In genomic region chr6:97740851-97741201, GRCm38 (mm10) we compare ENCODE assay signal across 10 mouse cellular contexts.
DNase-seq lines count a peak whose midpoint lies in the region; ATAC-seq and TF ChIP-seq lines count a peak whose summit lies in the region.
"Had no signal": no experiment of that assay in that cellular context is flagged by ENCODE, and none has a peak within 500 bp of the region (broad histone marks: within the 10 kb centered on the region; RNA-seq: fewer than 3 reads in every experiment).

No protein-coding gene starts in this region.

- H3K36me3 ChIP-seq in kidney, postnatal 0 days (ENCODE audit: insufficient read depth, low read length), result no peaks in the 10 kb centered on the region
- H3K36me3 ChIP-seq in kidney, embryonic 14.5 days (ENCODE audit: control insufficient read depth, insufficient read depth, low read length), result no peaks in the 10 kb centered on the region
- H3K36me3 ChIP-seq in limb, embryonic 11.5 days (ENCODE audit: control insufficient read depth, insufficient read depth, low read length), result no peaks in the 10 kb centered on the region
- no peaks in the 10 kb centered on the region for H3K36me3 ChIP-seq in neural tube, embryonic 12.5 days
- H3K36me3 ChIP-seq: heart, embryonic 10.5 days; liver, embryonic 13.5 days had no signal

- WGBS in kidney, postnatal 0 days, result 47% methylated on average over 11 of the region's 11 CpGs
- WGBS in kidney, embryonic 14.5 days, result 64% methylated on average over 11 of the region's 11 CpGs
- WGBS in limb, embryonic 11.5 days, result 21% methylated on average over 11 of the region's 11 CpGs
- WGBS in neural tube, embryonic 12.5 days, result 49% methylated on average over 11 of the region's 11 CpGs

- H3K27ac ChIP-seq in kidney, postnatal 0 days, result no peak overlapping the region
- no peak overlapping the region for H3K27ac ChIP-seq in kidney, embryonic 14.5 days (ENCODE audit: low read depth, low read length)
- H3K27ac ChIP-seq in limb, embryonic 11.5 days (replicated peaks; ENCODE audit: low read depth, low read length), result no peak overlapping the region
- H3K27ac ChIP-seq in neural tube, embryonic 12.5 days, result no peak overlapping the region
- H3K27ac ChIP-seq: heart, embryonic 10.5 days; liver, embryonic 13.5 days had no signal

- no peak for ATAC-seq in kidney, postnatal 0 days (replicated peaks; ENCODE audit: low FRiP score, low read depth)
- ATAC-seq in kidney, embryonic 14.5 days (ENCODE audit: low FRiP score, low TSS enrichment), result no peak
- ATAC-seq in limb, embryonic 11.5 days (ENCODE audit: insufficient number of reproducible peaks, low FRiP score, low TSS enrichment, low read depth), result no peak
- ATAC-seq in neural tube, embryonic 12.5 days (ENCODE audit: low FRiP score, low read depth), result no peak
- ATAC-seq in CD4-positive, CD25-positive, alpha-beta regulatory T cell, adult 4 months, result no peak
- ATAC-seq in cerebellum, adult (ENCODE audit: insufficient number of reproducible peaks, low FRiP score, low TSS enrichment), result no peak

- H3K4me1 ChIP-seq in kidney, postnatal 0 days (replicated peaks; ENCODE audit: insufficient read depth, low read length), result no peaks in the 10 kb centered on the region
- H3K4me1 ChIP-seq in kidney, embryonic 14.5 days (ENCODE audit: control insufficient read depth, insufficient read depth, low read length), result no peaks in the 10 kb centered on the region
- no peaks in the 10 kb centered on the region for H3K4me1 ChIP-seq in limb, embryonic 11.5 days (ENCODE audit: control insufficient read depth, insufficient read depth, low read length)
- peaks cover 3% of the 10 kb centered on the region; the same call in 1 of the 2 replicates for H3K4me1 ChIP-seq in neural tube, embryonic 12.5 days
- H3K4me1 ChIP-seq: heart, embryonic 10.5 days; liver, embryonic 13.5 days had no signal

- DNase-seq in adrenal gland, postnatal 14 days, result peak; percentile 12
- DNase-seq in adrenal gland, adult 2 months, result no peak
- no peak for DNase-seq in kidney, postnatal 0 days (ENCODE audit: low spot score)
- DNase-seq in limb, embryonic 11.5 days (ENCODE audit: low spot score), result peak; percentile 71
- DNase-seq: liver, embryonic 13.5 days had no signal

- no peaks in the 10 kb centered on the region for H3K27me3 ChIP-seq in kidney, postnatal 0 days (ENCODE audit: insufficient read depth, low read length)
- H3K27me3 ChIP-seq in kidney, embryonic 14.5 days (ENCODE audit: control insufficient read depth, insufficient read depth, low read length), result no peaks in the 10 kb centered on the region
- H3K27me3 ChIP-seq in limb, embryonic 11.5 days (ENCODE audit: control insufficient read depth, insufficient read depth, low read length), result no peaks in the 10 kb centered on the region
- no peaks in the 10 kb centered on the region for H3K27me3 ChIP-seq in neural tube, embryonic 12.5 days (replicated peaks)
- H3K27me3 ChIP-seq: liver, embryonic 13.5 days had no signal

- H3K9ac ChIP-seq in kidney, postnatal 0 days (ENCODE audit: low read depth, low read length), result no peak overlapping the region
- no peak overlapping the region for H3K9ac ChIP-seq in kidney, embryonic 14.5 days (ENCODE audit: low read depth, low read length)
- no peak overlapping the region for H3K9ac ChIP-seq in limb, embryonic 11.5 days (ENCODE audit: low read length)
- H3K9ac ChIP-seq in neural tube, embryonic 12.5 days, result no peak overlapping the region
- H3K9ac ChIP-seq: liver, embryonic 13.5 days had no signal

- H3K4me2 ChIP-seq in kidney, postnatal 0 days (ENCODE audit: low read length), result 0 out of 2 replicates have a peak overlapping the region, but pooled peaks have one; percentile 1
- H3K4me2 ChIP-seq in kidney, embryonic 14.5 days (replicated peaks; ENCODE audit: low read depth, low read length), result no peak overlapping the region; the same call in 1 of the 2 replicates
- peak overlapping the region; percentile 42 for H3K4me2 ChIP-seq in limb, embryonic 11.5 days (ENCODE audit: low read depth, severe bottlenecking)
- H3K4me2 ChIP-seq in neural tube, embryonic 12.5 days (replicated peaks), result peak overlapping the region; percentile 21; the same call in 1 of the 2 replicates
- H3K4me2 ChIP-seq: liver, embryonic 13.5 days had no signal

- H3K4me3 ChIP-seq in kidney, postnatal 0 days (replicated peaks; ENCODE audit: low read depth, low read length), result no peak overlapping the region
- no peak overlapping the region; the same call in 1 of the 2 replicates for H3K4me3 ChIP-seq in kidney, embryonic 14.5 days (ENCODE audit: low read length)
- no peak overlapping the region for H3K4me3 ChIP-seq in limb, embryonic 11.5 days (ENCODE audit: low read depth, low read length)
- H3K4me3 ChIP-seq in neural tube, embryonic 12.5 days, result no peak overlapping the region
- H3K4me3 ChIP-seq: heart, embryonic 10.5 days; liver, embryonic 13.5 days had no signal

- TF ChIP-seq CTCF in kidney, postnatal 0 days (IDR thresholded peaks at IDR 0.05; ENCODE audit: low read depth), result no peak

- H3K9me3 ChIP-seq in kidney, postnatal 0 days (replicated peaks; ENCODE audit: low read length), result no peaks in the 10 kb centered on the region
- H3K9me3 ChIP-seq in kidney, embryonic 14.5 days (ENCODE audit: control insufficient read depth, low read length), result no peaks in the 10 kb centered on the region
- no peaks in the 10 kb centered on the region for H3K9me3 ChIP-seq in limb, embryonic 11.5 days (ENCODE audit: control insufficient read depth, low read length)
- no peaks in the 10 kb centered on the region for H3K9me3 ChIP-seq in neural tube, embryonic 12.5 days
- H3K9me3 ChIP-seq: heart, embryonic 10.5 days; liver, embryonic 13.5 days had no signal

Comparison
In these comparisons a context has a peak if more than half of its experiments do, and no peak if none do; other contexts are left out.
1. DNase-seq: peak in adrenal gland, postnatal 14 days (single experiment) and limb, embryonic 11.5 days (single experiment); none in adrenal gland, adult 2 months (single experiment) and kidney, postnatal 0 days (single experiment).